Mouse (Mus musculus): ENCODE results near the gene Morn5. TPM values are rescaled to one million over a fixed set of nuclear protein-coding genes. Genes with fewer than 3 reads are reported as not detected.

Gene Morn5
- total and polyA plus RNA-seq, 3 experiments = 0.61 TPM; not detected in 2

DNA sequence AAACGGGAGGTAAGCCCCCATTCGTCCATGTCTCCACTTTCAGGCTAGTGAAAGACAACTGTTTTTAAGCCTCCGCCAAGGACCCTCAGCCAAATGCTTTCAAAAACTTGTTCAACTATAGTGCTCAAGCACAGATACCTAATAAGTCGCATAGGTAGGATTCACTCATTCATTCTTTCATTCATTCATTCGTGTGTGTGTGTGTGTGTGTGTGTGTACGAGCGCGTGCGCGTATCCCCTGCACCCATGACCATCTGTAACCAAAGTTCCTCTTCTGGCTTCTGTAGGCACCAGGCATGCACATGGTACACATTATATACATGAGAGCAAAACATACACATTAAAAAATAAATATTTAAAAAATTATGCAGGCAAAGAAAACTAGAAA, 303 bp downstream of the Morn5 start:
- Histone ChIP-seq H3K4me3 (peak overlapping the region; percentile 84; the same call in 1 of the 2 replicates), H3K79me2 (replicated peaks; ENCODE audit: control insufficient read depth, insufficient read depth, low read length) (peaks cover 6% of the 10 kb centered on the region), H3K36me3 (ENCODE audit: control insufficient read depth, insufficient read depth, low read length) (peaks cover 23% of the 10 kb centered on the region), H3K27me3 (ENCODE audit: control insufficient read depth, insufficient read depth, low read length) (no peaks in the 10 kb centered on the region), H3K9ac (ENCODE audit: low read depth, low read length) (no peak overlapping the region), H3K4me1 (ENCODE audit: control insufficient read depth, insufficient read depth, low read length) (peaks cover 14% of the 10 kb centered on the region), H3K27ac (no peak overlapping the region)
- intact Hi-C loops (cut with DNase I) = loop anchor here (2.0 kb wide), 1 partner anchor 87 kb away; the partner anchor contains the start of genes Mrrf and Rbm18
- TF ChIP-seq POLR2A (IDR thresholded peaks at IDR 0.05; ENCODE audit: insufficient read depth, low read depth, low read length) (no peak), EP300 (IDR thresholded peaks at IDR 0.05; ENCODE audit: insufficient read depth, low read depth, low read length) (no peak), CTCF (IDR thresholded peaks at IDR 0.05) (no peak)
- DNase-seq = no peak
- WGBS = 50% methylated on average over 10 of the region's 10 CpGs

DNA sequence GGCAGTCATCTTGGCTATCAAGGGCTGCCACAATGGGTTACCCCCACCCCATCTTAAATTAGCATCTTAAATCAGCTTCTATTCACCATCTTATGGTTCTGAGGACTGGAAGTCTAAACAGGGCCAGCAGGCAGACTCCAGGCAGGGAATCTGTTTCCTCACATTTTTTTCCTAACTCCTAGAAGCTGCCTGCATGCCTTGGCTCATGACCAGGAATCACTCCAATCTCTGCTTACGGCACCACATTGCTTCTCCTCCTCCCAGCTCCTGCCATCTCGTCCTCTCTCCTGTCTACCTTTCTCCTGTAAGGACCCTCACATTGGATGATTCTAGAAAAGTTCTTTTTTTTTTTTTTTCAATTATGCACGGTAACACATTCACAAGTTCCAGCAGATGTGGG, 4.0 kb downstream of the Morn5 start:
- intact Hi-C loops (cut with DNase I) = no loop called here
- no peaks in the 10 kb centered on the region for H3K79me2 ChIP-seq (replicated peaks; ENCODE audit: control insufficient read depth, insufficient read depth, low read length)
- H3K4me3 ChIP-seq = no peak overlapping the region
- H3K4me1 ChIP-seq (ENCODE audit: control insufficient read depth, insufficient read depth, low read length) = no peaks in the 10 kb centered on the region
- TF ChIP-seq POLR2A (IDR thresholded peaks at IDR 0.05; ENCODE audit: insufficient read depth, low read depth, low read length) (no peak), EP300 (IDR thresholded peaks at IDR 0.05; ENCODE audit: insufficient read depth, low read depth, low read length) (no peak), CTCF (IDR thresholded peaks at IDR 0.05) (no peak)
- no peaks in the 10 kb centered on the region for H3K36me3 ChIP-seq (ENCODE audit: control insufficient read depth, insufficient read depth, low read length)
- no peak overlapping the region for H3K9ac ChIP-seq (ENCODE audit: low read depth, low read length)
- 47% methylated on average over 3 of the region's 3 CpGs for WGBS
- H3K27me3 ChIP-seq (ENCODE audit: control insufficient read depth, insufficient read depth, low read length) = no peaks in the 10 kb centered on the region
- H3K27ac ChIP-seq = no peak overlapping the region
- no peak for DNase-seq

DNA sequence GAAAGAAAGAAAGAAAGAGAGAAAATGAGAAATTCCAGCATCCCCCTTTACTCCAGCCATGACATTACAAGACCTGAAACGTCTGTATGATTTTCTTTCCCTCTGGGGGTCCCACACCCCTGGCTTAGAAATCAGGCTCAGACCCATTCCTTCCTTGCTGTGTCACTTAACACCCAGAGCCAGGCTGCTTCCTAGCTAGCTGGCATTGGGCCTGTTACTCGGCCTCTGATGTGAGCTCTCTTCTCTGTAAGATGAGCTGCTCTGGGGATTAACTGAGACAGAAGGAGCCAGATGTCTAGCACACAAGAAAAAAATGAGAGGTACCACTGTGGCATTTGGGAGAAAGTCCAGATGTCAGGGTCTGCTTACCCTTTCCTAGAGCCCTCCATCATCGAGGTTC, 7.0 kb downstream of the Morn5 start:
- DNase-seq = no peak
- Histone ChIP-seq H3K4me1 (ENCODE audit: control insufficient read depth, insufficient read depth, low read length) (no peaks in the 10 kb centered on the region), H3K79me2 (replicated peaks; ENCODE audit: control insufficient read depth, insufficient read depth, low read length) (no peaks in the 10 kb centered on the region), H3K9ac (ENCODE audit: low read depth, low read length) (no peak overlapping the region), H3K27ac (no peak overlapping the region), H3K36me3 (ENCODE audit: control insufficient read depth, insufficient read depth, low read length) (no peaks in the 10 kb centered on the region), H3K4me3 (no peak overlapping the region), H3K27me3 (ENCODE audit: control insufficient read depth, insufficient read depth, low read length) (no peaks in the 10 kb centered on the region)
- TF ChIP-seq EP300 (IDR thresholded peaks at IDR 0.05; ENCODE audit: insufficient read depth, low read depth, low read length) = no peak
- no peak for TF ChIP-seq POLR2A (IDR thresholded peaks at IDR 0.05; ENCODE audit: insufficient read depth, low read depth, low read length)
- intact Hi-C loops (cut with DNase I) = no loop called here
- 71% methylated on average over 3 of the region's 3 CpGs for WGBS

DNA sequence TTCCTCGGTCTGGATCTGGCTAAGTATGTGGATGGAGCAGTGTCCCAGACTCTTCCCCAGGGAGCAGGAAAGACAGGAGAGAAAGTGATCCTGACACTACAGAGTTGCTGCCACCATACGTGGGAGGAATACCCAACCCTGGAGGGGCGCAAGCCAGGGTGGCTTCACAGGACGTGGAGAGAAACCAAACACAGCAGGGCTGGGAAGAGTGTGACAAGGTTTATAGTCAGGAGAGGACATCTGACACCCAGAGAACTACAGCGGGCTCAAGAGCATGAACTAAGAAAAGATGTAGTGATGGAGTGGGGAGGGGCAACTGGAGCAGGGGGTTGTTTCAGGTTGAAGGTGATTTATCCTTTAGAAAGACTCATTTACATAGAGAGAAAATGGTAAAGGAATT, 12.2 kb downstream of the Morn5 start:
- no peaks in the 10 kb centered on the region for H3K4me1 ChIP-seq (ENCODE audit: control insufficient read depth, insufficient read depth, low read length)
- intact Hi-C loops (cut with DNase I) = no loop called here
- H3K36me3 ChIP-seq (ENCODE audit: control insufficient read depth, insufficient read depth, low read length) = no peaks in the 10 kb centered on the region
- no peak overlapping the region for H3K9ac ChIP-seq (ENCODE audit: low read depth, low read length)
- 64% methylated on average over 5 of the region's 5 CpGs for WGBS
- TF ChIP-seq CTCF (IDR thresholded peaks at IDR 0.05) (no peak), POLR2A (IDR thresholded peaks at IDR 0.05; ENCODE audit: insufficient read depth, low read depth, low read length) (no peak), EP300 (IDR thresholded peaks at IDR 0.05; ENCODE audit: insufficient read depth, low read depth, low read length) (no peak)
- no peaks in the 10 kb centered on the region for H3K27me3 ChIP-seq (ENCODE audit: control insufficient read depth, insufficient read depth, low read length)
- DNase-seq = no peak
- H3K27ac ChIP-seq = no peak overlapping the region
- no peak overlapping the region for H3K4me3 ChIP-seq
- H3K79me2 ChIP-seq (replicated peaks; ENCODE audit: control insufficient read depth, insufficient read depth, low read length) = no peaks in the 10 kb centered on the region

DNA sequence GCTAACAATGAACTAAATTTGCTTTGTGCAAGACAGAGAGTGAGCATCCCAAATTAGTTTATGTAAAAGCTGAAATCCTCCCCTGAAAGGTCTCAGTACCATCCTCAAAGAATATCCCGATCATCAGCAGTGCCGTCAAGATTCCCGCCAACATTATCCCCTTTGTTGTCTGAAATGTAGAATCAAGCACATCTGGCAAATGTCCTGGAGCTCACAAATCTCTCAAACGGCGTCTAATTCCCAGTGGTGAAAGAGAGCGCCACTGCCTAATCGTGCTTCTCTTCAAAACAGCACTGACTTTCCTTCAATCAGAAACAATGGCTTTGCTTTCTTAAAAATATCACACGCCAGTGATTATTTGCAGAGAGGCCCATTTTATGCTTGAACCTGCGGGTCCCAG, 17.9 kb downstream of the Morn5 start:
- Histone ChIP-seq H3K79me2 (replicated peaks; ENCODE audit: control insufficient read depth, insufficient read depth, low read length) (no peaks in the 10 kb centered on the region), H3K27ac (no peak overlapping the region), H3K4me3 (no peak overlapping the region), H3K9ac (ENCODE audit: low read depth, low read length) (no peak overlapping the region), H3K4me1 (ENCODE audit: control insufficient read depth, insufficient read depth, low read length) (no peaks in the 10 kb centered on the region), H3K36me3 (ENCODE audit: control insufficient read depth, insufficient read depth, low read length) (no peaks in the 10 kb centered on the region), H3K27me3 (ENCODE audit: control insufficient read depth, insufficient read depth, low read length) (no peaks in the 10 kb centered on the region)
- TF ChIP-seq POLR2A (IDR thresholded peaks at IDR 0.05; ENCODE audit: insufficient read depth, low read depth, low read length) (no peak), CTCF (IDR thresholded peaks at IDR 0.05) (no peak), EP300 (IDR thresholded peaks at IDR 0.05; ENCODE audit: insufficient read depth, low read depth, low read length) (no peak)
- no peak for DNase-seq
- intact Hi-C loops (cut with DNase I) = no loop called here
- WGBS = 60% methylated on average over 9 of the region's 9 CpGs

DNA sequence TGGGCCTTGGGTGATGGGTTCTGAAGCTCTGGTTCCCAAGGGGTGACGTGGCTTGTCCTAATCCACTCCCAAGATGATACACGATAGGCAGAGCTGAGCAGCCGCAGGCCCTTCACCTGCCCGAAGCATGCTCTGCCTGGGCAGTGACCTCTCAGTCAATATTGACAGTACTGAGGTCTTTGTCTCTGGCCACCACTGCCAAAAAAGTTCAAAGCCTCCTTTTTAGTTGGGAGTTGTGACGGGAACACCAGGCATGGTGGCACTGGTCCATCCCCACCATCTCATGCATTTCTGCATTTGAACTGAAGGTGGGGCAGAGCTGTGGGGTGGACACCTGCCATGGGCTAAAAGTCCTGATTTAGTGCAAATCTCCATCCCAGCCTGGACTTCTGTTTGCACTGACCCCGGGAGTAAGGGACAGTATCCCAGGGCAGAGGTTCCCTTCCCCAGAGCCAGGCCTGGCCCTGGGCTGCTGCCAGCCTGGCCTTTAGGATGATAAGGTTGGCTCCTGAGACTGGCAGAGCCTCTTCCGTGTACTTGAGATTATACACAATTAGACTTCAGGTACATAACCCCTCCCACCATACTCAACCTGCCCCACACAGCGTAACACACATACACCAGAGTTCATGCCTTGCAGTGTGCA, 22.5 kb downstream of the Morn5 start:
- TF ChIP-seq EP300 (IDR thresholded peaks at IDR 0.05; ENCODE audit: insufficient read depth, low read depth, low read length) = no peak
- no peak overlapping the region for H3K27ac ChIP-seq
- H3K4me1 ChIP-seq (ENCODE audit: control insufficient read depth, insufficient read depth, low read length) = peaks cover 5% of the 10 kb centered on the region
- intact Hi-C loops (cut with DNase I) = no loop called here
- H3K36me3 ChIP-seq (ENCODE audit: control insufficient read depth, insufficient read depth, low read length) = no peaks in the 10 kb centered on the region
- no peaks in the 10 kb centered on the region for H3K27me3 ChIP-seq (ENCODE audit: control insufficient read depth, insufficient read depth, low read length)
- H3K9ac ChIP-seq (ENCODE audit: low read depth, low read length) = no peak overlapping the region
- no peak overlapping the region for H3K4me3 ChIP-seq
- WGBS = 83% methylated on average over 8 of the region's 8 CpGs
- no peaks in the 10 kb centered on the region for H3K79me2 ChIP-seq (replicated peaks; ENCODE audit: control insufficient read depth, insufficient read depth, low read length)
- no peak for DNase-seq
